Mouse (Mus musculus) heart, embryonic 15.5 days (tissue): ENCODE results near the gene Bmpr2. TPM values are rescaled to one million over a fixed set of nuclear protein-coding genes. Genes with fewer than 3 reads are reported as not detected.
A peak's percentile ranks its signal among the peaks of the same experiment; 100 is the strongest.

Source experiments
- ATAC-seq: fragments of 200-750 bp; cut with Nextera tagmentation; replicated peaks from 2 replicates; pipeline ENCODE4 v1.8.0; 2017; ENCODE audit warnings: low read depth, moderate TSS enrichment; ENCODE audit not compliant: insufficient number of reproducible peaks, insufficient read depth, low FRiP score
- H3K27ac ChIP-seq: fragments of 300-500 bp; sonication (generic); 2 replicates; pipeline ENCODE4 v1.5.1; 2015; ENCODE audit warnings: mild to moderate bottlenecking, inconsistent platforms
- H3K27me3 ChIP-seq: fragments of 300-500 bp; sonication (generic); 2 replicates; pipeline ENCODE4 v1.6.1; 2015; ENCODE audit warnings: inconsistent platforms
- H3K36me3 ChIP-seq: fragments of 300-500 bp; sonication (generic); 2 replicates; pipeline ENCODE4 v1.6.1; 2015; ENCODE audit warnings: mild to moderate bottlenecking, inconsistent platforms
- H3K4me1 ChIP-seq: fragments of 300-500 bp; sonication (generic); replicated peaks from 2 replicates; pipeline ENCODE4 v1.6.1; 2015; ENCODE audit warnings: inconsistent platforms
- H3K4me2 ChIP-seq: fragments of 300-500 bp; sonication (generic); 2 replicates; pipeline ENCODE4 v1.6.1; 2015; ENCODE audit warnings: inconsistent platforms, mild to moderate bottlenecking, moderate library complexity
- H3K4me3 ChIP-seq: fragments of 300-500 bp; sonication (generic); 2 replicates; pipeline ENCODE4 v1.5.1; 2015; ENCODE audit warnings: mild to moderate bottlenecking, inconsistent platforms
- H3K9ac ChIP-seq: fragments of 300-500 bp; sonication (generic); 2 replicates; pipeline ENCODE4 v1.6.1; 2015; ENCODE audit warnings: mild to moderate bottlenecking, inconsistent platforms
- H3K9me3 ChIP-seq: fragments of 300-500 bp; sonication (generic); replicated peaks from 2 replicates; pipeline ENCODE4 v1.6.1; 2016; ENCODE audit warnings: inconsistent platforms
- WGBS: fragments of 180-500 bp; shearing (Covaris S2); methylation state at CpG from one replicate; pipeline ENCODE4 v1.1.7; 2015; ENCODE audit warnings: mixed read lengths; 5-methylcytosine and 5-hydroxymethylcytosine counted together
- polyA plus RNA-seq: library from polyadenylated mRNA; unstranded; fragments of >200 nt; fragmentation: Nextera tagmentation; extraction: Ambion mirVana; gene quantifications from 2 replicates; pipeline ENCODE4 v1.2.1, GENCODE M21; 2015

Bmpr2 gene
- polyA plus RNA-seq, 1 experiment from 2014 or later, result 6.5 TPM

GRCm38 (mm10) chr1:59913869-59914225, 150.6 kb downstream of the Bmpr2 start:
- WGBS, result 4% methylated on average over 12 of the region's 12 CpGs
- no peak for ATAC-seq
- no peaks in the 10 kb centered on the region for H3K9me3 ChIP-seq
- H3K9ac ChIP-seq, result peak overlapping the region; percentile 87
- no peaks in the 10 kb centered on the region for H3K36me3 ChIP-seq
- H3K27me3 ChIP-seq, result no peaks in the 10 kb centered on the region
- H3K4me3 ChIP-seq, result peak overlapping the region; percentile 96
- H3K4me1 ChIP-seq, result peaks cover 29% of the 10 kb centered on the region
- peak overlapping the region; percentile 96 for H3K27ac ChIP-seq
- H3K4me2 ChIP-seq, result peak overlapping the region; percentile 64

- H3K9ac ChIP-seq, result no peak overlapping the region
- H3K27ac ChIP-seq, result no peak overlapping the region
Measured at GRCm38 (mm10) chr1:59914799-59915198, 151.6 kb downstream of the Bmpr2 start.

GRCm38 (mm10) chr1:59915843-59916610, 152.8 kb downstream of the Bmpr2 start:
- no peaks in the 10 kb centered on the region for H3K27me3 ChIP-seq
- WGBS, result 57% methylated on average over 10 of the region's 10 CpGs
- peaks cover 29% of the 10 kb centered on the region for H3K4me1 ChIP-seq
- peak overlapping the region; percentile 41 for H3K4me2 ChIP-seq
- H3K9ac ChIP-seq, result no peak overlapping the region
- no peaks in the 10 kb centered on the region for H3K36me3 ChIP-seq
- H3K27ac ChIP-seq, result peak overlapping the region; percentile 71
- no peak for ATAC-seq
- no peaks in the 10 kb centered on the region for H3K9me3 ChIP-seq
- H3K4me3 ChIP-seq, result no peak overlapping the region

More at GRCm38 (mm10) chr1:59914799-59915198, 151.6 kb downstream of the Bmpr2 start:
- Histone ChIP-seq H3K4me3 (peak overlapping the region; percentile 96), H3K4me1 (peaks cover 29% of the 10 kb centered on the region), H3K4me2 (peak overlapping the region; percentile 64), H3K9me3 (no peaks in the 10 kb centered on the region), H3K36me3 (no peaks in the 10 kb centered on the region), H3K27me3 (no peaks in the 10 kb centered on the region)
- 49% methylated on average over 3 of the region's 3 CpGs for WGBS
- no peak for ATAC-seq

- WGBS, result 76% methylated on average over 3 of the region's 3 CpGs
- Histone ChIP-seq H3K27me3 (no peaks in the 10 kb centered on the region), H3K4me2 (no peak overlapping the region), H3K4me1 (peaks cover 29% of the 10 kb centered on the region), H3K9me3 (no peaks in the 10 kb centered on the region), H3K4me3 (no peak overlapping the region), H3K27ac (no peak overlapping the region), H3K9ac (no peak overlapping the region), H3K36me3 (no peaks in the 10 kb centered on the region)
- no peak for ATAC-seq
Measured at GRCm38 (mm10) chr1:59917401-59917800, 154.2 kb downstream of the Bmpr2 start.

GRCm38 (mm10) chr1:59918075-59918474, 154.9 kb downstream of the Bmpr2 start:
- Histone ChIP-seq H3K27me3 (no peaks in the 10 kb centered on the region), H3K9me3 (no peaks in the 10 kb centered on the region), H3K4me1 (peaks cover 29% of the 10 kb centered on the region), H3K4me2 (no peak overlapping the region), H3K27ac (no peak overlapping the region), H3K36me3 (no peaks in the 10 kb centered on the region), H3K4me3 (no peak overlapping the region), H3K9ac (no peak overlapping the region)
- ATAC-seq, result no peak

GRCm38 (mm10) chr1:59923201-59923600, 160.0 kb downstream of the Bmpr2 start:
- Histone ChIP-seq H3K27me3 (no peaks in the 10 kb centered on the region), H3K9me3 (no peaks in the 10 kb centered on the region), H3K4me1 (0 out of 2 replicates have a peak, but pooled peaks cover 4% of the 10 kb centered on the region), H3K36me3 (no peaks in the 10 kb centered on the region), H3K4me3 (no peak overlapping the region), H3K27ac (peak overlapping the region; percentile 16; the same call in 1 of the 2 replicates), H3K4me2 (no peak overlapping the region), H3K9ac (no peak overlapping the region)
- ATAC-seq, result no peak
- WGBS, result 69% methylated on average over 1 of the region's 1 CpGs

GRCm38 (mm10) chr1:59923673-59924072, 160.5 kb downstream of the Bmpr2 start:
- Histone ChIP-seq H3K9me3 (no peaks in the 10 kb centered on the region), H3K9ac (no peak overlapping the region), H3K4me2 (no peak overlapping the region), H3K4me3 (no peak overlapping the region), H3K4me1 (0 out of 2 replicates have a peak, but pooled peaks cover 4% of the 10 kb centered on the region), H3K27me3 (no peaks in the 10 kb centered on the region), H3K27ac (no peak overlapping the region), H3K36me3 (no peaks in the 10 kb centered on the region)
- 75% methylated on average over 1 of the region's 1 CpGs for WGBS
- ATAC-seq, result no peak

- Histone ChIP-seq H3K4me1 (0 out of 2 replicates have a peak, but pooled peaks cover 4% of the 10 kb centered on the region), H3K9ac (no peak overlapping the region), H3K27ac (no peak overlapping the region), H3K9me3 (no peaks in the 10 kb centered on the region), H3K4me2 (no peak overlapping the region), H3K27me3 (no peaks in the 10 kb centered on the region), H3K4me3 (no peak overlapping the region), H3K36me3 (no peaks in the 10 kb centered on the region)
- no peak for ATAC-seq
- WGBS, result 90% methylated on average over 2 of the region's 2 CpGs
Measured at GRCm38 (mm10) chr1:59924411-59924810, 161.2 kb downstream of the Bmpr2 start.

- no peaks in the 10 kb centered on the region for H3K9me3 ChIP-seq
- WGBS, result 94% methylated on average over 3 of the region's 3 CpGs
- no peaks in the 10 kb centered on the region for H3K36me3 ChIP-seq
- no peak overlapping the region for H3K4me2 ChIP-seq
- H3K9ac ChIP-seq, result no peak overlapping the region
- 0 out of 2 replicates have a peak, but pooled peaks cover 6% of the 10 kb centered on the region for H3K4me1 ChIP-seq
- H3K4me3 ChIP-seq, result no peak overlapping the region
- no peak overlapping the region for H3K27ac ChIP-seq
- H3K27me3 ChIP-seq, result no peaks in the 10 kb centered on the region
- no peak for ATAC-seq
Measured at GRCm38 (mm10) chr1:59926021-59926672, 162.9 kb downstream of the Bmpr2 start.

GRCm38 (mm10) chr1:59927131-59927680, 164.0 kb downstream of the Bmpr2 start:
- Histone ChIP-seq H3K27ac (no peak overlapping the region), H3K9me3 (no peaks in the 10 kb centered on the region), H3K4me3 (no peak overlapping the region), H3K36me3 (no peaks in the 10 kb centered on the region), H3K9ac (no peak overlapping the region), H3K4me2 (no peak overlapping the region), H3K4me1 (0 out of 2 replicates have a peak, but pooled peaks cover 6% of the 10 kb centered on the region), H3K27me3 (no peaks in the 10 kb centered on the region)
- no peak for ATAC-seq
- WGBS, result 84% methylated on average over 2 of the region's 2 CpGs
